Mouse (Mus musculus) embryonic fibroblast, embryonic 13.5 days (primary cell): ENCODE results near the gene Tbx21.

Experiments used
- CTCF ChIP-seq: IDR thresholded peaks from 2 replicates; pipeline ENCODE4 v1.5.1; 2011; ENCODE audit warnings: mild to moderate bottlenecking, control low read depth, low read length, moderate library complexity, borderline replicate concordance; ENCODE audit not compliant: insufficient read depth
- POLR2A ChIP-seq: IDR thresholded peaks from 2 replicates; pipeline ENCODE4 v1.6.1; 2011; ENCODE audit warnings: low read depth, mild to moderate bottlenecking, control low read depth, low read length, moderate library complexity

DNA sequence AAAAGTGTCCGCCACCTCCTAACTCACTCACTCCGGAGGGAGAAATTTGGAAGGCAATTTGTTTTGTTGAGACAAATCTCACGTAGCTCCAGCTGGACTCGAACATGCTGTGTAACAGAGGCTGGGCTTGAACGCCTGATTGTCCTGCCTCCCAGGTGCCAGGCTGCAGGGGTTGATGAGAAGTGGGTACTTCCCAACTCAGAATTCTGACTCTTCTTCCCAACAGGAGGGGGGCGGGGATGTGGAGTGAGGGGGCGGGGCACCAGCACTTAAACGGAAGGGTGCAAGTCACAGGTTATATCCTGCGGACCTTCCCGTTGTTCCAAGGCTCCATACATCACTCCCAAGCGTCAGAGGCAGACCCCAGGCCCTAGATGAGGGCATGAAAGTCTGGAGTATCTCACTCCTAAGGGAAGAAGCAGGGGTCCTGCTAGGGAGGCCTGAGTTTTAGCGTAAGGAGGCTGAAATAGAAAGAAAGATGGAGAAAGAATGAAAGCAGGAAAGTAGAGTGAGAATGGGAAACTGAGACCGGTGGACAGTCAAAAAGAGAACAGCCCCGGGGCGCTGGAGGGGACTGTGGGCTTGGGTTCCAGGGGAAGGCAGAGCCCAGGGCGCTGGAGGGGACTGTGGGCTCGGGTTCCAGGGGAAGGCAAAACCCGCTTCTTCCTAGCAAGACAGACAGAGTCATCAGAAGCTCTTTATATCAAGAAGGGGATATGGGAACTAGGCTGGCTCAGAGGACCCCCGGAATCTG is 12.5 kb upstream of the Tbx21 start:
- TF ChIP-seq POLR2A, result no peak
- no peak for TF ChIP-seq CTCF
